Mouse (Mus musculus): ENCODE measurements around the gene Nipsnap2. TPM values are rescaled to one million over a fixed set of nuclear protein-coding genes. Genes with fewer than 3 reads are reported as not detected.
A peak's percentile ranks its signal among the peaks of the same experiment; 100 is the strongest.
"Not testable (repeated sequence)": the region's sequence is repeated elsewhere in the genome, so short reads cannot be mapped to it uniquely, and the experiment has no call there.

The Nipsnap2 gene
- polyA plus RNA-seq, 1 experiment from 2014 or later = 74.3 TPM

- not testable (repeated sequence) for H3K9me3 ChIP-seq; H3K27me3 ChIP-seq (ENCODE audit: insufficient read depth, poor library complexity, severe bottlenecking); H3K4me3 ChIP-seq; H3K4me1 ChIP-seq (replicated peaks); DNase-seq (ENCODE audit: low spot score); H3K27ac ChIP-seq
- WGBS = 89% methylated on average over 4 of the region's 4 CpGs
- H3K36me3 ChIP-seq = peaks cover 17% of the 10 kb centered on the region
These were observed 48.5 kb downstream of the Nipsnap2 start for GRCm38 (mm10) chr5:129773330-129773729.

GRCm38 (mm10) chr5:129774661-129775060 is 49.8 kb downstream of the Nipsnap2 start:
- Histone ChIP-seq H3K27me3 (ENCODE audit: insufficient read depth, poor library complexity, severe bottlenecking) (no peaks in the 10 kb centered on the region), H3K36me3 (peaks cover 12% of the 10 kb centered on the region), H3K4me1 (replicated peaks) (peaks cover 14% of the 10 kb centered on the region), H3K4me3 (no peak overlapping the region), H3K27ac (no peak overlapping the region), H3K9me3 (no peaks in the 10 kb centered on the region)
- WGBS = 87% methylated on average over 3 of the region's 3 CpGs
- DNase-seq (ENCODE audit: low spot score) = no peak

GRCm38 (mm10) chr5:129778348-129778995 is 53.6 kb downstream of the Nipsnap2 start:
- no peak for DNase-seq (ENCODE audit: low spot score)
- no peaks in the 10 kb centered on the region for H3K9me3 ChIP-seq
- H3K4me3 ChIP-seq = peak overlapping the region; percentile 65
- H3K27me3 ChIP-seq (ENCODE audit: insufficient read depth, poor library complexity, severe bottlenecking) = no peaks in the 10 kb centered on the region
- no peaks in the 10 kb centered on the region for H3K36me3 ChIP-seq
- H3K4me1 ChIP-seq (replicated peaks) = peaks cover 18% of the 10 kb centered on the region
- WGBS = 41% methylated on average over 11 of the region's 11 CpGs
- H3K27ac ChIP-seq = peak overlapping the region; percentile 72

- peak overlapping the region; percentile 65 for H3K4me3 ChIP-seq
- DNase-seq (ENCODE audit: low spot score) = peak; percentile 74
- WGBS = 3% methylated on average over 32 of the region's 32 CpGs
- peak overlapping the region; percentile 72 for H3K27ac ChIP-seq
- H3K9me3 ChIP-seq = no peaks in the 10 kb centered on the region
- no peaks in the 10 kb centered on the region for H3K36me3 ChIP-seq
- H3K4me1 ChIP-seq (replicated peaks) = peaks cover 18% of the 10 kb centered on the region
- no peaks in the 10 kb centered on the region for H3K27me3 ChIP-seq (ENCODE audit: insufficient read depth, poor library complexity, severe bottlenecking)
These were observed 54.3 kb downstream of the Nipsnap2 start for GRCm38 (mm10) chr5:129778996-129779716.

- Histone ChIP-seq H3K36me3 (no peaks in the 10 kb centered on the region), H3K4me1 (replicated peaks) (peaks cover 18% of the 10 kb centered on the region)
- 88% methylated on average over 3 of the region's 3 CpGs for WGBS
These were observed 55.3 kb downstream of the Nipsnap2 start for GRCm38 (mm10) chr5:129780131-129780530.

GRCm38 (mm10) chr5:129782211-129782610 is 57.3 kb downstream of the Nipsnap2 start:
- H3K4me3 ChIP-seq = no peak overlapping the region
- WGBS = 49% methylated on average over 3 of the region's 3 CpGs
- no peaks in the 10 kb centered on the region for H3K36me3 ChIP-seq
- no peaks in the 10 kb centered on the region for H3K27me3 ChIP-seq (ENCODE audit: insufficient read depth, poor library complexity, severe bottlenecking)
- H3K9me3 ChIP-seq = no peaks in the 10 kb centered on the region
- H3K27ac ChIP-seq = no peak overlapping the region
- DNase-seq (ENCODE audit: low spot score) = no peak
- H3K4me1 ChIP-seq (replicated peaks) = peaks cover 24% of the 10 kb centered on the region

More at GRCm38 (mm10) chr5:129780131-129780530, 55.3 kb downstream of the Nipsnap2 start:
- H3K9me3 ChIP-seq = no peaks in the 10 kb centered on the region
- no peaks in the 10 kb centered on the region for H3K27me3 ChIP-seq (ENCODE audit: insufficient read depth, poor library complexity, severe bottlenecking)
- H3K4me3 ChIP-seq = no peak overlapping the region
- no peak overlapping the region for H3K27ac ChIP-seq
- DNase-seq (ENCODE audit: low spot score) = no peak

- 87% methylated on average over 5 of the region's 5 CpGs for WGBS
- H3K9me3 ChIP-seq = no peaks in the 10 kb centered on the region
- H3K4me1 ChIP-seq (replicated peaks) = peaks cover 21% of the 10 kb centered on the region
- H3K36me3 ChIP-seq = peaks cover 21% of the 10 kb centered on the region
- no peak overlapping the region for H3K27ac ChIP-seq
- no peaks in the 10 kb centered on the region for H3K27me3 ChIP-seq (ENCODE audit: insufficient read depth, poor library complexity, severe bottlenecking)
- H3K4me3 ChIP-seq = no peak overlapping the region
- DNase-seq (ENCODE audit: low spot score) = no peak
These were observed 60.5 kb downstream of the Nipsnap2 start for GRCm38 (mm10) chr5:129785235-129785870.

- Histone ChIP-seq H3K27me3 (ENCODE audit: insufficient read depth, poor library complexity, severe bottlenecking) (no peaks in the 10 kb centered on the region), H3K27ac (peak overlapping the region; percentile 98), H3K9me3 (no peaks in the 10 kb centered on the region), H3K36me3 (peaks cover 27% of the 10 kb centered on the region), H3K4me1 (replicated peaks) (peaks cover 21% of the 10 kb centered on the region), H3K4me3 (peak overlapping the region; percentile 88)
- WGBS = 79% methylated on average over 6 of the region's 6 CpGs
- no peak for DNase-seq (ENCODE audit: low spot score)
These were observed 61.3 kb downstream of the Nipsnap2 start for GRCm38 (mm10) chr5:129786161-129786560.

GRCm38 (mm10) chr5:129786818-129787790 is 62.2 kb downstream of the Nipsnap2 start, which contains the start of gene Psph:
Gene Psph (minus strand): TSS chr5:129787449.
- DNase-seq (ENCODE audit: low spot score) = peak; percentile 99
- Histone ChIP-seq H3K4me3 (peak within 1 kb of the TSS; percentile 88), H3K4me1 (replicated peaks) (peaks cover 21% of the 10 kb centered on the region), H3K27ac (peak within 1 kb of the TSS; percentile 98), H3K36me3 (peaks cover 36% of the 10 kb centered on the region), H3K27me3 (ENCODE audit: insufficient read depth, poor library complexity, severe bottlenecking) (no peaks in the 10 kb centered on the region), H3K9me3 (no peaks in the 10 kb centered on the region)
- under 1% methylated on average over 73 of the region's 73 CpGs for WGBS

- no peak for DNase-seq (ENCODE audit: low spot score)
- Histone ChIP-seq H3K9me3 (no peaks in the 10 kb centered on the region), H3K36me3 (peaks cover 45% of the 10 kb centered on the region), H3K4me1 (replicated peaks) (peaks cover 21% of the 10 kb centered on the region), H3K27me3 (ENCODE audit: insufficient read depth, poor library complexity, severe bottlenecking) (no peaks in the 10 kb centered on the region), H3K4me3 (peak overlapping the region; percentile 88), H3K27ac (peak overlapping the region; percentile 98)
- 13% methylated on average over 11 of the region's 11 CpGs for WGBS
These were observed 63.1 kb downstream of the Nipsnap2 start for GRCm38 (mm10) chr5:129787818-129788593.

GRCm38 (mm10) chr5:129790591-129790990 is 65.7 kb downstream of the Nipsnap2 start:
- not testable (repeated sequence) for H3K9me3 ChIP-seq; H3K27me3 ChIP-seq (ENCODE audit: insufficient read depth, poor library complexity, severe bottlenecking); H3K27ac ChIP-seq; DNase-seq (ENCODE audit: low spot score); H3K4me3 ChIP-seq
- H3K4me1 ChIP-seq (replicated peaks) = peaks cover 21% of the 10 kb centered on the region
- 95% methylated on average over 7 of the region's 8 CpGs for WGBS
- peaks cover 61% of the 10 kb centered on the region for H3K36me3 ChIP-seq
